Mouse (Mus musculus): ENCODE data around the gene Tfpi2. TPM values are rescaled to one million over a fixed set of nuclear protein-coding genes. Genes with fewer than 3 reads are reported as not detected.

Gene Tfpi2
- polyA plus RNA-seq, 1 experiment from 2014 or later, result 5.5 TPM

GRCm38 (mm10) chr6:3993492-3993891 is 4.8 kb upstream of the Tfpi2 start, which contains the start of gene Gngt1:
Gngt1 (plus strand) TSS chr6:3993792.
- no peak for ATAC-seq (ENCODE audit: extremely low read depth, insufficient number of reproducible peaks, low FRiP score, low TSS enrichment)
- WGBS, result 84% methylated on average over 6 of the region's 6 CpGs
- no peaks in the 10 kb centered on the region for H3K9me3 ChIP-seq

GRCm38 (mm10) chr6:3982661-3983284 is 5.9 kb downstream of the Tfpi2 start:
- Histone ChIP-seq H3K4me3 (no peak overlapping the region), H3K9me3 (no peaks in the 10 kb centered on the region), H3K4me1 (no peaks in the 10 kb centered on the region), H3K27me3 (replicated peaks) (no peaks in the 10 kb centered on the region), H3K36me3 (no peaks in the 10 kb centered on the region), H3K4me2 (no peak overlapping the region), H3K9ac (no peak overlapping the region), H3K27ac (replicated peaks) (no peak overlapping the region)
- WGBS, result 79% methylated on average over 5 of the region's 5 CpGs
- no peak for ATAC-seq (ENCODE audit: extremely low read depth, insufficient number of reproducible peaks, low FRiP score, low TSS enrichment)

More at GRCm38 (mm10) chr6:3993492-3993891, 4.8 kb upstream of the Tfpi2 start, which contains the start of gene Gngt1:
- Histone ChIP-seq H3K36me3 (no peaks in the 10 kb centered on the region), H3K4me2 (no peak within 1 kb of the TSS), H3K4me3 (no peak within 1 kb of the TSS), H3K27ac (replicated peaks) (no peak within 1 kb of the TSS), H3K27me3 (replicated peaks) (no peaks in the 10 kb centered on the region), H3K9ac (no peak within 1 kb of the TSS), H3K4me1 (no peaks in the 10 kb centered on the region)

- Histone ChIP-seq H3K4me2 (no peak overlapping the region), H3K27me3 (replicated peaks) (no peaks in the 10 kb centered on the region), H3K36me3 (no peaks in the 10 kb centered on the region), H3K4me1 (peaks cover 1% of the 10 kb centered on the region), H3K9me3 (no peaks in the 10 kb centered on the region), H3K4me3 (no peak overlapping the region), H3K27ac (replicated peaks) (no peak overlapping the region), H3K9ac (no peak overlapping the region)
- 36% methylated on average over 1 of the region's 1 CpGs for WGBS
- ATAC-seq (ENCODE audit: extremely low read depth, insufficient number of reproducible peaks, low FRiP score, low TSS enrichment), result no peak
Observed at GRCm38 (mm10) chr6:3973679-3974078, 15.0 kb downstream of the Tfpi2 start.

GRCm38 (mm10) chr6:3967676-3968626 is 20.8 kb downstream of the Tfpi2 start:
- Histone ChIP-seq H3K27me3 (replicated peaks) (no peaks in the 10 kb centered on the region), H3K36me3 (no peaks in the 10 kb centered on the region), H3K4me3 (peak overlapping the region; percentile 54), H3K4me2 (peak overlapping the region; percentile 76), H3K4me1 (peaks cover 11% of the 10 kb centered on the region), H3K9me3 (no peaks in the 10 kb centered on the region), H3K27ac (replicated peaks) (peak overlapping the region; percentile 28; the same call in 1 of the 2 replicates), H3K9ac (peak overlapping the region; percentile 71)
- ATAC-seq (ENCODE audit: extremely low read depth, insufficient number of reproducible peaks, low FRiP score, low TSS enrichment), result no peak
- 9% methylated on average over 31 of the region's 31 CpGs for WGBS

DNA sequence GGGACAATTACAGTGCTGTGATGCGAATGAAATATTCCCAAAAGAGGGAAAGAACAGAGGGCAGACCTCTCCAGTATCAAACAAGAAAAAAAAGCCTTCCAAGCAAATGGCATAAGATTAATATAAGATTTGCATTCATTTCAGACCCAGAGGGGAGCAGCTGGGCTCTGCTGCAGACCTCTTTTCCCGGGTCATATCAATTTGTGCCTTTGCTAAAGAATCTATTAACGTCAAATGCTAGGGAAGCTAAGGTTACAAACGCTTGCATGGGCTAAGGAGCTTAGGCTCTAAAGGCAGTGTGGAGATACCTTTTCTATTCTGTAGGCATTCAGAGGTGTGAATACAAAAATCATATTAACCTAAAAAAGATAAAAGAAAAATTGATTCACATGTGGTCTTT is 33.8 kb downstream of the Tfpi2 start:
- H3K27me3 ChIP-seq (replicated peaks), result no peaks in the 10 kb centered on the region
- H3K27ac ChIP-seq (replicated peaks), result no peak overlapping the region
- H3K9ac ChIP-seq, result no peak overlapping the region
- WGBS, result 50% methylated on average over 4 of the region's 4 CpGs
- H3K4me2 ChIP-seq, result no peak overlapping the region
- no peaks in the 10 kb centered on the region for H3K4me1 ChIP-seq
- ATAC-seq (ENCODE audit: extremely low read depth, insufficient number of reproducible peaks, low FRiP score, low TSS enrichment), result no peak
- no peaks in the 10 kb centered on the region for H3K36me3 ChIP-seq
- no peaks in the 10 kb centered on the region for H3K9me3 ChIP-seq
- no peak overlapping the region for H3K4me3 ChIP-seq

DNA sequence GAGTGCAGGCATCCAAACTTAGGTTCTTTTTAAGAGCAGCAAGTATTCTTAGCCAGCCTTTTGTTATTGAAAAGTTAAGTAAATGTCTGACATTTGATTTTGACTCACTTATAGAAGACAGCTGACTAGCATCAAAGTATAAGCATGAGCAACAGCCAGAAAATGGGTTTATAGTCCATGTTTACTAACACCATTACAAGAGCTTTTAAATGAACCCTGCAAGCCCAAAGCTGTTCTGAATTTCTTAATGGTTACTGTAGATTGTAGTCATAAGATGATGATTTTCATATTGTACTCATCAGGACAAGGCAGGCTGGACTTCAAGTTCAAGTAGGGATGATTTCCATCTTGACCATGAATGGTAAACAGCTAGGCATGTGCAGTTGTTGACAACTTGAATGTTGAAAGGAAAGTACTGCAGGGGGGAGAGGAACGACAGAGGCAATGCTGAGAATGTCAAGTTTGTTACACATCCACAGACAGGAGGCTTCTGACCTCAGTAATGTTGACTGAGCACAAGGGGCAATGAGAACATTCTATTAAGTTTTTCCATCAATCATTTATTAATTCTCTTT is 52.5 kb downstream of the Tfpi2 start:
- Histone ChIP-seq H3K9ac (no peak overlapping the region), H3K4me3 (no peak overlapping the region), H3K4me2 (no peak overlapping the region), H3K27me3 (replicated peaks) (no peaks in the 10 kb centered on the region), H3K27ac (replicated peaks) (no peak overlapping the region), H3K36me3 (no peaks in the 10 kb centered on the region), H3K9me3 (no peaks in the 10 kb centered on the region), H3K4me1 (peaks cover 21% of the 10 kb centered on the region)
- no peak for ATAC-seq (ENCODE audit: extremely low read depth, insufficient number of reproducible peaks, low FRiP score, low TSS enrichment)
- 11% methylated on average over 1 of the region's 1 CpGs for WGBS

DNA sequence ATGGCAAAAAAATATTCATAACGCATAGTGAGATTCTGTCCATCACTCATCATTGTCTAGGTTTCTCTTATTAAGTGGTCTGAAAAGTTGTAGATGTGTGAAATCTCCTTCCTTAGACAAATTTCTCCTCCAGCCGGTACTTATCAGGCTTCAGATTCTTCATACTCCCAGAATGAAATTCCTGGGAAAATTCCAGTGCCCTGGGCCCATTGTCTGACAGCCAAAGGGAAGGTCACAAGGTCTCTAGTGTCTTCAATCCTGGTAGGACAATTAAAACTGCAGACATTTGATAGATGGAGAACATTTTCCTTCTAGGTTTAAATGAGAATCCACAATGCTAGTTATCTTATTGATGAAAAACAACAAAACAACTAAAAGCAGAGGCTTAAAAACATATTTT is 53.1 kb downstream of the Tfpi2 start:
- WGBS, result 38% methylated on average over 2 of the region's 2 CpGs
- H3K27ac ChIP-seq (replicated peaks), result no peak overlapping the region

DNA sequence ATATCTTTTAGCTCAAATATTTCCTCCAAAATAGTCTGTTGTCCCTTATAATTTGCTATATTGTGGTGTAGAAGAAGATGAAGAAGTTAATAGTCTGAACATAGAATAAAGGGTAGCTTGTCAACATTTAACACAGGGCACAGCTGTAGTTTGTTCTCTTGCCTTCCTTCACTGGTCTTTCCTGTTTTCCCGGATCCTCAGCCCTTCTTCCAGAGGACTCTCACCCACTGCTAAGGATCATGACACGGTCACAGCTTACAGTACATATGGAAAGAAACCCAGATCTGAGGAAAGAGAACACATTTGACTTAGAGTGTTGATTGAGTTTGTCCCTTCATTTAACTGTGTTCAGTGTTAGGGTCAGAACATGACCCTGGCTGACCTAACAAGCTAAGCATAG is 53.7 kb downstream of the Tfpi2 start:
- Histone ChIP-seq H3K27me3 (replicated peaks) (no peaks in the 10 kb centered on the region), H3K4me1 (peaks cover 20% of the 10 kb centered on the region), H3K4me2 (peak overlapping the region; percentile 16), H3K9me3 (no peaks in the 10 kb centered on the region), H3K4me3 (no peak overlapping the region), H3K9ac (no peak overlapping the region), H3K27ac (replicated peaks) (no peak overlapping the region), H3K36me3 (no peaks in the 10 kb centered on the region)
- 9% methylated on average over 2 of the region's 2 CpGs for WGBS
- no peak for ATAC-seq (ENCODE audit: extremely low read depth, insufficient number of reproducible peaks, low FRiP score, low TSS enrichment)

More for the DNA sequence above, 53.1 kb downstream of the Tfpi2 start:
- ATAC-seq (ENCODE audit: extremely low read depth, insufficient number of reproducible peaks, low FRiP score, low TSS enrichment), result no peak
- Histone ChIP-seq H3K9ac (no peak overlapping the region), H3K4me3 (no peak overlapping the region), H3K9me3 (no peaks in the 10 kb centered on the region), H3K4me1 (peaks cover 21% of the 10 kb centered on the region), H3K4me2 (no peak overlapping the region), H3K27me3 (replicated peaks) (no peaks in the 10 kb centered on the region), H3K36me3 (no peaks in the 10 kb centered on the region)

DNA sequence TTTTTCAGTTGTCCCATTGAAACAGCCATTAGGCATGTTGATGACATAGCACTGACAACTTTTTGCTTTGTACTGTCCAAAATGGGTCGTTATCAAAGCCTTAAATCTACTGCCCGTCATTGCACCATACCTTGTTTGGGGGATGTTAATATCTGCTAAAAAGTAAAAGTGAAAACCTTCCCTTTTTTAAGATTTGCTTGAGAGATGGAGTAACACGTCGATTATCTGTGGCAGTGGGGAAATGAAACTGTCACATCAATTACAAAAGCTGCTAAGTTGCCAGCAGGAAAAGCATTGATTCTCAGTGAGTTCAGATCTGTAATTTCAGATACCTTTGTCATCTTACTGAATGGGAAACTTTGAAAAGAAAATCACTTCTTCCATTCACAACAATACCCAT is 62.6 kb downstream of the Tfpi2 start:
- Histone ChIP-seq H3K27me3 (replicated peaks) (no peaks in the 10 kb centered on the region), H3K27ac (replicated peaks) (no peak overlapping the region), H3K9me3 (no peaks in the 10 kb centered on the region), H3K4me1 (no peaks in the 10 kb centered on the region), H3K4me3 (no peak overlapping the region), H3K36me3 (no peaks in the 10 kb centered on the region), H3K9ac (no peak overlapping the region), H3K4me2 (no peak overlapping the region)
- WGBS, result 63% methylated on average over 4 of the region's 4 CpGs
- no peak for ATAC-seq (ENCODE audit: extremely low read depth, insufficient number of reproducible peaks, low FRiP score, low TSS enrichment)

GRCm38 (mm10) chr6:3922870-3923269 is 65.8 kb downstream of the Tfpi2 start:
- Histone ChIP-seq H3K27me3 (replicated peaks) (no peaks in the 10 kb centered on the region), H3K9ac (no peak overlapping the region), H3K9me3 (no peaks in the 10 kb centered on the region), H3K4me2 (no peak overlapping the region), H3K27ac (replicated peaks) (no peak overlapping the region), H3K4me1 (no peaks in the 10 kb centered on the region), H3K36me3 (no peaks in the 10 kb centered on the region), H3K4me3 (no peak overlapping the region)
- no peak for ATAC-seq (ENCODE audit: extremely low read depth, insufficient number of reproducible peaks, low FRiP score, low TSS enrichment)
- 68% methylated on average over 4 of the region's 4 CpGs for whole genome bisulfite sequencing

GRCm38 (mm10) chr6:3916015-3916414 is 72.7 kb downstream of the Tfpi2 start:
- 53% methylated on average over 7 of the region's 7 CpGs for WGBS
- ATAC-seq (ENCODE audit: extremely low read depth, insufficient number of reproducible peaks, low FRiP score, low TSS enrichment), result no peak
- Histone ChIP-seq H3K9ac (no peak overlapping the region), H3K36me3 (no peaks in the 10 kb centered on the region), H3K4me3 (no peak overlapping the region), H3K27me3 (replicated peaks) (no peaks in the 10 kb centered on the region), H3K4me1 (no peaks in the 10 kb centered on the region), H3K9me3 (no peaks in the 10 kb centered on the region), H3K27ac (replicated peaks) (no peak overlapping the region), H3K4me2 (no peak overlapping the region)

Measured in heart, embryonic 13.5 days (tissue).